Mouse (Mus musculus) fat pad, adult 2 months (tissue): ENCODE measurements around the gene Akap9.
"Not testable (repeated sequence)": the region's sequence is repeated elsewhere in the genome, so short reads cannot be mapped to it uniquely, and the experiment has no call there.

Source experiments
- DNase-seq: peaks from one replicate; pipeline ENCODE4 v3.0.0-alpha.2; 2011; ENCODE audit warnings: low read depth, low spot score; ENCODE audit errors: extremely low read depth

Akap9 gene

GRCm38 (mm10) chr5:4036686-4037085 lies 108.8 kb downstream of the Akap9 start:
- DNase-seq = no peak

- no peak for DNase-seq
Measured at GRCm38 (mm10) chr5:4039351-4039750, 111.5 kb downstream of the Akap9 start.

GRCm38 (mm10) chr5:4040372-4040771 lies 112.5 kb downstream of the Akap9 start:
- DNase-seq = no peak

- no peak for DNase-seq
Measured at GRCm38 (mm10) chr5:4040922-4041321, 113.1 kb downstream of the Akap9 start.

- no peak for DNase-seq
Measured at GRCm38 (mm10) chr5:4060313-4060712, 132.5 kb downstream of the Akap9 start.

- DNase-seq = no peak
Measured at GRCm38 (mm10) chr5:4066476-4067115, 138.7 kb downstream of the Akap9 start.

- no peak for DNase-seq
Measured at GRCm38 (mm10) chr5:4067203-4067602, 139.3 kb downstream of the Akap9 start.

- no peak for DNase-seq
Measured at GRCm38 (mm10) chr5:4079086-4079485, 151.2 kb downstream of the Akap9 start.

GRCm38 (mm10) chr5:4080861-4081260 lies 153.0 kb downstream of the Akap9 start:
- DNase-seq = no peak

GRCm38 (mm10) chr5:4081513-4081912 lies 153.7 kb downstream of the Akap9 start:
- no peak for DNase-seq

- no peak for DNase-seq
Measured at GRCm38 (mm10) chr5:4084948-4085347, 157.1 kb downstream of the Akap9 start.

- no peak for DNase-seq
Measured at GRCm38 (mm10) chr5:4086309-4086708, 158.5 kb downstream of the Akap9 start.

GRCm38 (mm10) chr5:4088190-4088589 lies 160.3 kb downstream of the Akap9 start:
- no peak for DNase-seq

GRCm38 (mm10) chr5:4094471-4094870 lies 166.6 kb downstream of the Akap9 start:
- no peak for DNase-seq

- DNase-seq = no peak
Measured at GRCm38 (mm10) chr5:4101031-4101430, 173.2 kb downstream of the Akap9 start.

- DNase-seq = no peak
Measured at GRCm38 (mm10) chr5:4101770-4102169, 173.9 kb downstream of the Akap9 start.

- DNase-seq = no peak
Measured at GRCm38 (mm10) chr5:4103626-4104340, 175.9 kb downstream of the Akap9 start.

- DNase-seq = no peak
Measured at GRCm38 (mm10) chr5:4104341-4105040, 176.6 kb downstream of the Akap9 start, which contains the start of gene Cyp51. Gene Cyp51, minus strand, starts transcription at chr5:4104746.

- DNase-seq = no peak
Measured at GRCm38 (mm10) chr5:4105651-4106186, 177.9 kb downstream of the Akap9 start.

- not testable (repeated sequence) for DNase-seq
Measured at GRCm38 (mm10) chr5:4107056-4107455, 179.2 kb downstream of the Akap9 start.

GRCm38 (mm10) chr5:4112570-4113098 lies 184.8 kb downstream of the Akap9 start:
- no peak for DNase-seq
